25 mouse cellular contexts compared by ENCODE assay signal in the genomic region with DNA sequence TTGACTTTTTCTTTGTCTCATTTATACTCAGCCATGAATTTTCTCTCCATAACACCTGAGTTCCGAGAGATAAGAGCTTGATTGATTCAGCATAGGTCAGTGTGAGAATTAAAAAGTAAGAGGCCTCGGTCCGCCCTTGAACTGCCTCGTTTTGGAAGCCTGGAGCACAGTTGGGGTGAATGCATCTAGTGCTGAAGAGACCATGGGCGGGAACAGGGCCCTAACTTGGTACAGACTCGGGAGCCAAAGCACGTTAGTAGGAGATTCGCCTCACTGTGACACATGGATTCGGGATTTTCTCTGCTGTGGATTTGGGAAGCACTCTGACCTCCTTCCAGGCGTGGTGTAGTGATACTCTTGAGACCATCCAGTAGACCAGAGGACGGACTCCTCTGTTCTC. TPM values are rescaled to one million over a fixed set of nuclear protein-coding genes. Genes with fewer than 3 reads are reported as not detected.
A peak's percentile ranks its signal among the peaks of the same experiment; 100 is the strongest.
DNase-seq lines count a peak whose midpoint lies in the region; ATAC-seq lines count a peak whose summit lies in the region.
"Had no signal": no experiment of that assay in that cellular context is flagged by ENCODE, and none has a peak within 500 bp of the region (broad histone marks: within the 10 kb centered on the region; RNA-seq: fewer than 3 reads in every experiment).

No protein-coding gene starts in this region.

- no peak for ATAC-seq in heart, embryonic 11.5 days (replicated peaks; ENCODE audit: insufficient number of reproducible peaks, low FRiP score, low TSS enrichment)
- ATAC-seq in lung, embryonic 16.5 days (ENCODE audit: low read depth) = no peak
- ATAC-seq in liver, embryonic 13.5 days (ENCODE audit: low read depth) = no peak
- ATAC-seq: CD4-positive, CD25-positive, alpha-beta regulatory T cell, adult 4 months; forebrain, embryonic 13.5 days; hindbrain, postnatal 0 days; intestine, embryonic 15.5 days; lung, postnatal 0 days; midbrain, embryonic 13.5 days had no signal

- no peaks in the 10 kb centered on the region for H3K9me3 ChIP-seq in heart, embryonic 11.5 days (replicated peaks; ENCODE audit: control insufficient read depth, low read length)
- H3K9me3 ChIP-seq in lung, embryonic 16.5 days (ENCODE audit: control insufficient read depth, low read length) = no peaks in the 10 kb centered on the region
- H3K9me3 ChIP-seq in liver, embryonic 13.5 days (replicated peaks) = no peaks in the 10 kb centered on the region
- H3K9me3 ChIP-seq: forebrain, embryonic 13.5 days; hindbrain, embryonic 12.5 days; intestine, embryonic 15.5 days; limb, embryonic 10.5 days; limb, embryonic 15.5 days; midbrain, embryonic 13.5 days; neural tube, embryonic 13.5 days had no signal

- no peak overlapping the region for H3K4me3 ChIP-seq in heart, embryonic 11.5 days (ENCODE audit: low read depth, low read length)
- H3K4me3 ChIP-seq in lung, embryonic 16.5 days (ENCODE audit: low read length) = no peak overlapping the region
- H3K4me3 ChIP-seq in liver, embryonic 13.5 days (replicated peaks) = no peak overlapping the region
- H3K4me3 ChIP-seq: forebrain, embryonic 13.5 days; hindbrain, embryonic 12.5 days; intestine, embryonic 15.5 days; limb, embryonic 10.5 days; limb, embryonic 15.5 days; midbrain, embryonic 13.5 days; neural tube, embryonic 13.5 days had no signal

- peak; percentile 87 for DNase-seq in heart, adult 11 months
- no peak for DNase-seq in lung, postnatal 4 days
- no peak for DNase-seq in liver, embryonic 13.5 days
- DNase-seq in embryo, embryonic 11 days = no peak
- no peak for DNase-seq in right cerebral cortex, adult 18-20 months
- DNase-seq: adrenal gland, adult 2 months; cerebellum, adult 11 months; cerebellum, adult 9-11 months; kidney, adult 2 months; kidney, postnatal 10 days; layer of hippocampus, adult 9-11 months; thymus, postnatal 14 days had no signal

- H3K4me1 ChIP-seq in heart, embryonic 11.5 days (ENCODE audit: control insufficient read depth, insufficient read depth, low read length) = peaks cover 27% of the 10 kb centered on the region
- H3K4me1 ChIP-seq in lung, embryonic 16.5 days (replicated peaks; ENCODE audit: control insufficient read depth, insufficient read depth, low read length) = peaks cover 20% of the 10 kb centered on the region
- H3K4me1 ChIP-seq in liver, embryonic 13.5 days (replicated peaks) = peaks cover 85% of the 10 kb centered on the region

- no peak overlapping the region for H3K27ac ChIP-seq in heart, embryonic 11.5 days (ENCODE audit: low read depth, low read length)
- H3K27ac ChIP-seq in lung, embryonic 16.5 days (ENCODE audit: low read length) = peak overlapping the region; percentile 56
- peak overlapping the region; percentile 68 for H3K27ac ChIP-seq in liver, embryonic 13.5 days
- H3K27ac ChIP-seq: forebrain, embryonic 13.5 days; hindbrain, embryonic 12.5 days; hindbrain, postnatal 0 days; intestine, embryonic 15.5 days; limb, embryonic 10.5 days; limb, embryonic 15.5 days; macrophage; midbrain, embryonic 13.5 days; neural tube, embryonic 13.5 days had no signal

- H3K9ac ChIP-seq in heart, embryonic 11.5 days (ENCODE audit: low read depth, low read length) = no peak overlapping the region
- no peak overlapping the region for H3K9ac ChIP-seq in lung, embryonic 16.5 days (ENCODE audit: low read length)
- peak overlapping the region; percentile 51 for H3K9ac ChIP-seq in liver, embryonic 13.5 days
- H3K9ac ChIP-seq: forebrain, embryonic 13.5 days; hindbrain, embryonic 12.5 days; intestine, embryonic 15.5 days; limb, embryonic 15.5 days; midbrain, embryonic 13.5 days; neural tube, embryonic 13.5 days had no signal

- 81% methylated on average over 11 of the region's 11 CpGs for WGBS in heart, embryonic 11.5 days (ENCODE audit: insufficient replicate concordance)
- 70% methylated on average over 11 of the region's 11 CpGs for WGBS in lung, embryonic 16.5 days
- 76% methylated on average over 11 of the region's 11 CpGs for WGBS in liver, embryonic 13.5 days (ENCODE audit: insufficient replicate concordance)

- no peak overlapping the region for H3K4me2 ChIP-seq in heart, embryonic 11.5 days
- H3K4me2 ChIP-seq in lung, embryonic 16.5 days (ENCODE audit: low read depth, low read length) = no peak overlapping the region
- peak overlapping the region; percentile 56 for H3K4me2 ChIP-seq in liver, embryonic 13.5 days
- H3K4me2 ChIP-seq: forebrain, embryonic 13.5 days; hindbrain, embryonic 12.5 days; intestine, embryonic 15.5 days; limb, embryonic 15.5 days; midbrain, embryonic 13.5 days; neural tube, embryonic 13.5 days had no signal

- no peaks in the 10 kb centered on the region for H3K27me3 ChIP-seq in heart, embryonic 11.5 days (ENCODE audit: control insufficient read depth, insufficient read depth, low read length)
- no peaks in the 10 kb centered on the region for H3K27me3 ChIP-seq in lung, embryonic 16.5 days (ENCODE audit: control insufficient read depth, insufficient read depth, low read depth, low read length)
- H3K27me3 ChIP-seq in liver, embryonic 13.5 days = no peaks in the 10 kb centered on the region
- H3K27me3 ChIP-seq: intestine, embryonic 15.5 days; limb, embryonic 15.5 days had no signal

- no peaks in the 10 kb centered on the region for H3K36me3 ChIP-seq in heart, embryonic 11.5 days (ENCODE audit: control insufficient read depth, insufficient read depth, low read length)
- H3K36me3 ChIP-seq in lung, embryonic 16.5 days (ENCODE audit: control insufficient read depth, insufficient read depth, low read length) = no peaks in the 10 kb centered on the region
- H3K36me3 ChIP-seq in liver, embryonic 13.5 days = peaks cover 16% of the 10 kb centered on the region; the same call in 1 of the 2 replicates
- H3K36me3 ChIP-seq: hindbrain, embryonic 12.5 days; limb, embryonic 10.5 days; limb, embryonic 15.5 days; midbrain, embryonic 13.5 days; neural tube, embryonic 13.5 days had no signal

RNA-seq across cellular contexts. Expression of gene Acsl1, which starts 4.6 kb away (rescaled TPM):
- 16.4 and 20.3 TPM in 2 replicates for polyA plus RNA-seq in heart, embryonic 11.5 days (2014; fragmentation: Nextera tagmentation; extraction: Ambion mirVana)
- polyA plus RNA-seq in lung, embryonic 16.5 days (2015; fragmentation: Nextera tagmentation; extraction: Ambion mirVana) = 20.3 and 23.5 TPM in 2 replicates
- polyA plus RNA-seq in liver, embryonic 13.5 days (2015; fragmentation: Nextera tagmentation; extraction: Ambion mirVana) = 41.6 and 52.0 TPM in 2 replicates
